Mouse (Mus musculus) neural tube, embryonic 12.5 days (tissue): Measurements from ENCODE around the gene Lrrc28. TPM values are rescaled to one million over a fixed set of nuclear protein-coding genes. Genes with fewer than 3 reads are reported as not detected.

Experiments used
- ATAC-seq: fragments of 200-750 bp; cut with Nextera tagmentation; 2 replicates; pipeline ENCODE4 v1.8.0; 2017; ENCODE audit warnings: low read depth, mild to moderate bottlenecking, moderate TSS enrichment, moderate library complexity; ENCODE audit not compliant: low FRiP score
- H3K27ac ChIP-seq: fragments of 300-500 bp; sonication (generic); 2 replicates; pipeline ENCODE4 v1.5.1; 2016
- H3K27me3 ChIP-seq: fragments of 300-500 bp; sonication (generic); replicated peaks from 2 replicates; pipeline ENCODE4 v1.6.1; 2016; ENCODE audit warnings: mild to moderate bottlenecking
- H3K36me3 ChIP-seq: fragments of 300-500 bp; sonication (generic); 2 replicates; pipeline ENCODE4 v1.6.1; 2016; ENCODE audit warnings: mild to moderate bottlenecking
- H3K4me1 ChIP-seq: fragments of 300-500 bp; sonication (generic); 2 replicates; pipeline ENCODE4 v1.6.1; 2016
- H3K4me2 ChIP-seq: fragments of 300-500 bp; sonication (generic); replicated peaks from 2 replicates; pipeline ENCODE4 v1.6.1; 2016; ENCODE audit warnings: mild to moderate bottlenecking
- H3K4me3 ChIP-seq: fragments of 300-500 bp; sonication (generic); 2 replicates; pipeline ENCODE4 v1.5.1; 2016
- H3K9ac ChIP-seq: fragments of 300-500 bp; sonication (generic); 2 replicates; pipeline ENCODE4 v1.6.1; 2016; ENCODE audit warnings: mild to moderate bottlenecking
- H3K9me3 ChIP-seq: fragments of 300-500 bp; sonication (generic); 2 replicates; pipeline ENCODE4 v1.6.1; 2016; ENCODE audit warnings: mild to moderate bottlenecking
- WGBS: fragments of 180-500 bp; shearing (Covaris S2); methylation state at CpG from one replicate; pipeline ENCODE4 v1.1.7; 2016; 5-methylcytosine and 5-hydroxymethylcytosine counted together
- polyA plus RNA-seq: library from polyadenylated mRNA; unstranded; fragments of >200 nt; fragmentation: Nextera tagmentation; extraction: Ambion mirVana; gene quantifications from 2 replicates; pipeline ENCODE4 v1.2.1, GENCODE M21; 2016

Lrrc28 gene
- polyA plus RNA-seq, 1 experiment from 2014 or later: 35.6 TPM

DNA sequence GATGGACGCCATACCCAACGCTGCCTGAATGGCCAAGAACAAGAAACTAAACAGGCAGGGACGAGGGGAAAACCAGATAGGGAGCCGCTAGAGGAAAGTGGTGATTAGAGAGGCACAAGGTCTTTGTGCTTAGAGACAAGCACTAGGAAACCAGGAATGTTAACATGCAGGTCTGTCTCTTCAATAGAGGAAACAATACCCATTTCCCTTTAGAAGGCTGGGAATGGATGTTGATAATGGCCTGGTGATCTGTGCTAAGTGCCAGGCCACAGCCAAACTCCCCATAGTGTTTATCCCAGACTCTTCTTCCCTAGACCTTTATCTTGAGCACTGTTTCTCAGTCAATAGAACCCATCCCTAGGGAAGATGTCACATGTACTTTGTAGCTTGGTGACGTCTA lies 61.2 kb downstream of the Lrrc28 start:
- H3K36me3 ChIP-seq: no peaks in the 10 kb centered on the region
- H3K4me1 ChIP-seq: no peaks in the 10 kb centered on the region
- H3K27ac ChIP-seq: no peak overlapping the region
- no peak overlapping the region for H3K4me3 ChIP-seq
- no peaks in the 10 kb centered on the region for H3K27me3 ChIP-seq
- no peak for ATAC-seq
- no peak overlapping the region for H3K9ac ChIP-seq
- 76% methylated on average over 5 of the region's 5 CpGs for WGBS
- no peak overlapping the region for H3K4me2 ChIP-seq
- no peaks in the 10 kb centered on the region for H3K9me3 ChIP-seq

DNA sequence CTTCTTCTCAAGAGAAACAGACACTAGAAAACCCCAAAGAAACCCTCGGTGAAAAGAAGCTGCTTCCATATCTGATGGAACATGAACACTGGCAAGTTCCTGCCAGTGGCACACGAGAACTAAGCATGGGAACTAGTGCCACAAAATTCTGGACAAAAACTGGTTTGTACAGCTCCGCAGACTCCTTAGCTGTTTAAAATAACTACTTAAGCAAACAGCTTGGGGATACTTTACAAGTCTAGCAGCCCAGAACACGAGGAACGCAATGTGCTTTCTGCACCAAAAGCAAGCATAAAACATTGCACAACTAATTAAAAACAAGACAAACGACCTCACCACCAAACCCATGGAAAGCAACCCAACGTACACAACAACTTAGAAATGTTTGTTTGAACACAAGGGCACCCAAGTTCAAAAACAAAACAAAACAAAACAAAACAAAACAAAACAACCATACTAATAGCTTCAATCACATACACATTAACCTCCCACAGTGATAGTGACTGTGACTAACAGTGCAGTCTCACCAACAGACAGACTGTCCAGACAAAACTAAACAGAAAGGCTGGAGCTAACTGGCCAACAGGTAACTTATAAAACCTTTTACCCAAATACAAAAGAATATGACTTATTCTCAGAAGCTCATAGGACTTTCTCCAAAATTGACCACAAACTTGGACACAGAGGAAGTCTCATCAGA lies 66.1 kb downstream of the Lrrc28 start:
- no peak for ATAC-seq
- H3K4me3 ChIP-seq: no peak overlapping the region
- H3K4me1 ChIP-seq: no peaks in the 10 kb centered on the region
- H3K4me2 ChIP-seq: no peak overlapping the region
- H3K9ac ChIP-seq: no peak overlapping the region
- no peaks in the 10 kb centered on the region for H3K36me3 ChIP-seq
- H3K27ac ChIP-seq: no peak overlapping the region
- H3K9me3 ChIP-seq: no peaks in the 10 kb centered on the region
- no peaks in the 10 kb centered on the region for H3K27me3 ChIP-seq
- WGBS: 67% methylated on average over 7 of the region's 7 CpGs

DNA sequence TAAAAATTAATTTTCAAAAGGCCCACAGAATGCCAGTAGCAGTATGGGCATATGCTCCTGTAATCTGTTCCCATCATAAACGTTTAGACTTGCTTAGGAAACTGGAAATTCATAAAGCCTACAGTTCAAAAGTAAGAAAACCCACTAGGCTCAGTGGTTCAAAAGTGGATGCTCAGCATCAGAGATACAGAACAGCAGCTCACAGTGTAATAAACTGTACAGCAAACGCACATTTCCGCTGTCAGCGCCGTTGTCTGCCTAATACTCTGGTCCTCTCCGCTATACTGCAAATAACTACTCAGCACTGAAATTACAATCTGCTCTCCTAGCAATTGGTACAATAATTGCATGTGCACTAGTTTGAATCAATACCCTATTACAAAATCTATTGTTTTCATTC lies 67.0 kb downstream of the Lrrc28 start:
- 88% methylated on average over 6 of the region's 6 CpGs for WGBS
- H3K4me3 ChIP-seq: no peak overlapping the region
- no peaks in the 10 kb centered on the region for H3K36me3 ChIP-seq
- H3K27ac ChIP-seq: no peak overlapping the region
- no peak overlapping the region for H3K4me2 ChIP-seq
- H3K9ac ChIP-seq: no peak overlapping the region
- H3K4me1 ChIP-seq: no peaks in the 10 kb centered on the region
- no peak for ATAC-seq
- H3K27me3 ChIP-seq: no peaks in the 10 kb centered on the region
- no peaks in the 10 kb centered on the region for H3K9me3 ChIP-seq

DNA sequence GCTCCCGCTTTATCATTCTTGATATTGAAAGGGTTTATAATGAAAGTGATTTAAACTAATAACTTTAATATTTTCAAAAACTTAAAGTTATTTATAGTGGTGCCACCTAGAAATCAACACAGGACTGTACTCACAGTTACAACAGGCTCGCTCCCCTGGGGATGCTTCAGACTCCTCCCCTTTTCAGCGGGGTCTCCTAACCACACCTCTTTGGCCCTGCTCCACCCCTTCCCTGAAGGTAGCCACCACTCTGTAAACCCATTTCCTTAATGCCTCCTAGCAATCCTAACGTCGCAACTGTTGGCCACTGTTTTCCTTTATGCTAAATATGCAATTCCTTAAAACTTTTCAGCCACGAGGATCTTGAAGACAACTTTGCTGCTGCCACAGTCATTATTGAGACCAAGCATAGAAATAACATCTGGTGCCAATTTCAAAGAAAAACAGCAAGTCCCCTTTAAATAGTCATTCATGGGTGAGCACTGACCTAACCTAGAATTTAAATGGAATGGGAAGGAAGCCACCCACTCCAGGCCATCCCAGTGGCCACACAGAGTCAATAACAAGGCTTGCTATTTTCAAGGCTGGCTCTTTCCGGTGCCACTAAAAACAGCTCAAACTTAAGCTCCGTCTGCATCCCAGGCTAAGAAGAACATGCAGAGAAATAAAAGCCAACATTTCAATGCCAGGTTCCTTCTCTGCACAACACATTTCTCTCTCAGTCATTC lies 78.4 kb downstream of the Lrrc28 start:
- H3K9me3 ChIP-seq: no peaks in the 10 kb centered on the region
- H3K27ac ChIP-seq: no peak overlapping the region
- H3K36me3 ChIP-seq: no peaks in the 10 kb centered on the region
- 69% methylated on average over 8 of the region's 8 CpGs for WGBS
- no peak overlapping the region for H3K4me3 ChIP-seq
- no peak overlapping the region for H3K9ac ChIP-seq
- H3K4me2 ChIP-seq: no peak overlapping the region
- no peak for ATAC-seq
- H3K4me1 ChIP-seq: no peaks in the 10 kb centered on the region
- no peaks in the 10 kb centered on the region for H3K27me3 ChIP-seq

DNA sequence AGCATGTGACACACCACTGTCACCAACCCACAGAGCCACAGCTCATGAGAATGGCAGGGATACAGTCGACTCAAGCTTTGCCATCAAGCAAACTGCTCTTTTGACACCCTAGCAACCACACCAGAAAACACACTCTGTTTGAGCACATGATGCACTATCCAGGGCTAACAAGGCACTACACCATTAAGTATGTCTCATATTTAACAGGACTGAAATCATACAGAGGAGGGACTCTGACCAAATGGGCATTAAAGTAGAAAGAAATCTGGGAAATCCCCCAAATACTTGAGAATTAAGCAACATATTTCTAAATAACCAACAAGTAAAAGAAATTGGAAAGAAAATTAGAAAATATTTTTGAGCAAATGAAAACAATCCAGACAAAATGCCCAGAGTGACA lies 79.9 kb downstream of the Lrrc28 start:
- H3K4me1 ChIP-seq: no peaks in the 10 kb centered on the region
- H3K27ac ChIP-seq: no peak overlapping the region
- 78% methylated on average over 1 of the region's 1 CpGs for WGBS
- no peak overlapping the region for H3K4me3 ChIP-seq
- ATAC-seq: no peak
- no peaks in the 10 kb centered on the region for H3K27me3 ChIP-seq
- H3K4me2 ChIP-seq: no peak overlapping the region
- H3K9me3 ChIP-seq: no peaks in the 10 kb centered on the region
- H3K9ac ChIP-seq: no peak overlapping the region
- H3K36me3 ChIP-seq: no peaks in the 10 kb centered on the region

DNA sequence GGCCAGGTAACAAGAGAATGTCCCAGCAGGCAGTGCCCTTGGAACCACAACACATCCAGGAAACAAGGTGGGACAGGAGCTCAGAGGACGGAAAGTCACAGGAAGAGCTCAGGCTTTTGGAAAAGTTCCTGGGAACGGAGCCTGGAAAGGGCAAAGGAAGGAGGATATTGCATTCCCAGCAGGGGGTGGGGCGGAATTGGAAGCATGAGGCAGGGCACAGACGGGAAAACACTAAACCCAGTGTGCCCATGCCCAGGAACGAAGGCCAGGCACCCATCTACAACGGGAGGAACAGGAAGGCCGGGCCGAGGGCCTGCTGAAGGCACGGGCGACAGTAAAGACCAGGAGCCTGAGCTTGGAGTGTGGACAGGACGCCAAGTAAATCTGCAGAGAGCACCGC lies 82.9 kb downstream of the Lrrc28 start:
- H3K4me3 ChIP-seq: no peak overlapping the region
- H3K27me3 ChIP-seq: no peaks in the 10 kb centered on the region
- ATAC-seq: no peak
- H3K9ac ChIP-seq: no peak overlapping the region
- no peak overlapping the region for H3K27ac ChIP-seq
- no peaks in the 10 kb centered on the region for H3K4me1 ChIP-seq
- no peaks in the 10 kb centered on the region for H3K36me3 ChIP-seq
- H3K4me2 ChIP-seq: no peak overlapping the region
- 60% methylated on average over 12 of the region's 12 CpGs for WGBS
- no peaks in the 10 kb centered on the region for H3K9me3 ChIP-seq

GRCm38 (mm10) chr7:67559486-67559885 lies 85.6 kb downstream of the Lrrc28 start:
- no peak overlapping the region for H3K4me2 ChIP-seq
- no peak for ATAC-seq
- H3K36me3 ChIP-seq: no peaks in the 10 kb centered on the region
- H3K9me3 ChIP-seq: no peaks in the 10 kb centered on the region
- no peaks in the 10 kb centered on the region for H3K27me3 ChIP-seq
- no peak overlapping the region for H3K9ac ChIP-seq
- no peak overlapping the region for H3K27ac ChIP-seq
- 91% methylated on average over 7 of the region's 7 CpGs for WGBS
- no peaks in the 10 kb centered on the region for H3K4me1 ChIP-seq
- no peak overlapping the region for H3K4me3 ChIP-seq

- 89% methylated on average over 5 of the region's 5 CpGs for WGBS
- ATAC-seq: no peak
- no peaks in the 10 kb centered on the region for H3K9me3 ChIP-seq
Measured at GRCm38 (mm10) chr7:67558230-67558629, 86.8 kb downstream of the Lrrc28 start.

GRCm38 (mm10) chr7:67554863-67555262 lies 90.2 kb downstream of the Lrrc28 start:
- Histone ChIP-seq H3K9me3 (no peaks in the 10 kb centered on the region), H3K27ac (no peak overlapping the region), H3K4me1 (no peaks in the 10 kb centered on the region), H3K36me3 (no peaks in the 10 kb centered on the region), H3K4me2 (no peak overlapping the region), H3K9ac (no peak overlapping the region), H3K4me3 (no peak overlapping the region), H3K27me3 (no peaks in the 10 kb centered on the region)
- 92% methylated on average over 2 of the region's 2 CpGs for WGBS
- no peak for ATAC-seq

More at GRCm38 (mm10) chr7:67558230-67558629, 86.8 kb downstream of the Lrrc28 start:
- H3K36me3 ChIP-seq: no peaks in the 10 kb centered on the region
- no peak overlapping the region for H3K4me3 ChIP-seq
- no peaks in the 10 kb centered on the region for H3K4me1 ChIP-seq
- no peak overlapping the region for H3K27ac ChIP-seq
- no peaks in the 10 kb centered on the region for H3K27me3 ChIP-seq
- no peak overlapping the region for H3K4me2 ChIP-seq
- no peak overlapping the region for H3K9ac ChIP-seq

GRCm38 (mm10) chr7:67551242-67551641 lies 93.8 kb downstream of the Lrrc28 start:
- H3K27me3 ChIP-seq: no peaks in the 10 kb centered on the region
- no peaks in the 10 kb centered on the region for H3K4me1 ChIP-seq
- H3K4me3 ChIP-seq: no peak overlapping the region
- WGBS: 85% methylated on average over 2 of the region's 2 CpGs
- no peak for ATAC-seq
- H3K36me3 ChIP-seq: no peaks in the 10 kb centered on the region
- H3K4me2 ChIP-seq: no peak overlapping the region
- H3K27ac ChIP-seq: no peak overlapping the region
- no peak overlapping the region for H3K9ac ChIP-seq
- no peaks in the 10 kb centered on the region for H3K9me3 ChIP-seq

- Histone ChIP-seq H3K36me3 (no peaks in the 10 kb centered on the region), H3K4me3 (no peak overlapping the region), H3K27me3 (no peaks in the 10 kb centered on the region), H3K27ac (no peak overlapping the region), H3K4me2 (no peak overlapping the region), H3K9ac (no peak overlapping the region), H3K4me1 (no peaks in the 10 kb centered on the region), H3K9me3 (no peaks in the 10 kb centered on the region)
- 33% methylated on average over 6 of the region's 6 CpGs for WGBS
- peak; percentile 66; the same call in 1 of the 2 replicates for ATAC-seq
Measured at GRCm38 (mm10) chr7:67549073-67549561, 96.0 kb downstream of the Lrrc28 start.

GRCm38 (mm10) chr7:67548599-67549041 lies 96.4 kb downstream of the Lrrc28 start:
- 84% methylated on average over 6 of the region's 6 CpGs for WGBS
- no peak for ATAC-seq
- no peak overlapping the region for H3K27ac ChIP-seq

More at GRCm38 (mm10) chr7:67548599-67549041, 96.4 kb downstream of the Lrrc28 start:
- Histone ChIP-seq H3K36me3 (no peaks in the 10 kb centered on the region), H3K4me2 (no peak overlapping the region), H3K27me3 (no peaks in the 10 kb centered on the region), H3K9me3 (no peaks in the 10 kb centered on the region), H3K9ac (no peak overlapping the region), H3K4me1 (no peaks in the 10 kb centered on the region), H3K4me3 (no peak overlapping the region)
